Mouse (Mus musculus): ENCODE data around the gene Map3k5. TPM values are rescaled to one million over a fixed set of nuclear protein-coding genes. Genes with fewer than 3 reads are reported as not detected.

Map3k5 gene
- polyA plus RNA-seq, 1 experiment from 2014 or later: 1.4 TPM

DNA sequence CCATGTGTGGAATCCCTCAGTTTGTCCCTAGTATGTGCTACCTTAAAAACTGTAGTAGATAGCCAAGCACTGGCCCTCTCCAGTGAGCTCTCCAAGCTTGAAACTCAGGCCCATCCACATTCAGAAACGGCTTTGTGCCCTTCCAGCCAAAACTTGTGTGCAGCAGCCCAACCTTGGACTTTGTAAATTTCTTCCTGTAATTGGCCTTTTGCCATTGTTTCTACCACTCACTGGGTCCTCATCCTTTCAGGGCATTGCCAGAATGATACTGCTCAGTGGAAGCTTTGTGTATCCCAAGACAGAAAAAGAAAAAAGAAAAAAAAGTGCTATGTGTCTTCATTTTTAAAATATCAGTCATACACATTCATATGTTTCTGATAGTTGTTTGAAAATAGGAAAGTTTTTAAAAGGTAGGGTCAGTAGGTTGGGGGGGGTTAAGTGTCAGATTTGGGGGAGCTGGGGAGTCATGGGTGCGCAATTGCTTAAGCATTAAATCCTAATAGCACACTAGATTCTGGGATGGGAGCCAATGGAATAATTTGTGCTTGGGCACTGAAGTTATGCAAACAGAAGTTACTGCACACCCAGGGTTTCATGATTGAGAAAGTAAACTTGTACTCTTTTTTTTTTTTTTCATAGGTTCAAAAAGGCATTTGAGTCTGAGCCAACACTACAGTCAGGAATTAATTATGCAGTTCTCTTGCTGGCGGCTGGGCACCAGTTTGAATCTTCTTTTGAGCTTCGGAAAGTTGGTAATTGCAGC, 111.6 kb downstream of the Map3k5 start:
- peak; percentile 22 for DNase-seq
- H3K27me3 ChIP-seq (ENCODE audit: insufficient read depth, low read length): no peaks in the 10 kb centered on the region
- TF ChIP-seq CTCF (IDR thresholded peaks at IDR 0.05; ENCODE audit: low read depth) (no peak), EP300 (IDR thresholded peaks at IDR 0.05; ENCODE audit: low read depth) (peak; percentile 37; the same call in 1 of the 2 replicates)
- no peak overlapping the region for H3K4me3 ChIP-seq (ENCODE audit: low read depth, low read length)
- H3K9ac ChIP-seq (replicated peaks): no peak overlapping the region
- WGBS (ENCODE audit: insufficient replicate concordance): 61% methylated on average over 4 of the region's 4 CpGs
- peaks cover 3% of the 10 kb centered on the region; the same call in 1 of the 2 replicates for H3K4me1 ChIP-seq (ENCODE audit: insufficient read depth)
- peak; percentile 88 for ATAC-seq
- no peaks in the 10 kb centered on the region for H3K9me3 ChIP-seq (ENCODE audit: low read length)
- H3K36me3 ChIP-seq (replicated peaks; ENCODE audit: insufficient read depth, low read length): no peaks in the 10 kb centered on the region
- peak overlapping the region; percentile 22; the same call in 1 of the 2 replicates for H3K4me2 ChIP-seq (ENCODE audit: low read depth, low read length)
- peak overlapping the region; percentile 64 for H3K27ac ChIP-seq (ENCODE audit: low read depth)

DNA sequence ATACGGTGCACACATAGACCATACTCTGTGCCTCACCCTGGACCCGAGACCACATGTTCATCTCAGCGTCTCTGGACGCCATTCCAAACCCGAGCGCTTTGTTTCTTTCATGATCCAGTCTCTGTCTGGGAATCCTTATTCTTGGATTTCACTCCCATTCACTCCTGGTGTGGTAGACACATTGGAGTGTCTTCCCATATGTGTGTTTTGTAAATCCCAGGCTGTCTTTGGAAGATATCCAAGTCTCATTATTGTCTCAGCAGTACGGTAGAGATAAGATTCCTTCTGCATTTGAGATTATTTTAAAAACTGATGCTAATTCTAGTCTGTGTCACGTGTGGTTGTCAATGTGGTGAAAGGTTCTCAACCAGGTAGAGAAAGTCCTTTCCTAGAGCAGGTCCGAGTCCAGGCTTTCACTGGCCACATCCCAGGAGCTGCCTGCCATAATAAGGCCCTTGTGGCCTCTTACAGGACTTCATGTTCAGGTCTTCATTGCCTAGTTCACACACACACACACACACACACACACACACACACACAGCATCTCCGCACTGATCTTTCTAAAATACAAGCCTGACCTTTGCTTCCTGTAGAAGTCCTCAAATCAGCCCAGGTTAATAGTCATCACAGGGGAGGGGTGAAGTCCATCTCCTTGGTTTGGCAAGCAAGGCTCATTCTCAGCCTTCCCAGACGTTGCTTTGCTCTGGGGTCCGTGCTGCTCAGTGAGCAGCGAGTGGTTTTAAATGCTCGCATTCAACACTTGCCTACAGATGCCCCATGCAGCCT, 122.8 kb downstream of the Map3k5 start:
- H3K27me3 ChIP-seq (ENCODE audit: insufficient read depth, low read length): no peaks in the 10 kb centered on the region
- peaks cover 15% of the 10 kb centered on the region; the same call in 1 of the 2 replicates for H3K36me3 ChIP-seq (replicated peaks; ENCODE audit: insufficient read depth, low read length)
- 85% methylated on average over 14 of the region's 14 CpGs for WGBS (ENCODE audit: insufficient replicate concordance)
- H3K27ac ChIP-seq (ENCODE audit: low read depth): no peak overlapping the region
- H3K4me1 ChIP-seq (ENCODE audit: insufficient read depth): 0 out of 2 replicates have a peak, but pooled peaks cover 4% of the 10 kb centered on the region
- H3K4me2 ChIP-seq (ENCODE audit: low read depth, low read length): no peak overlapping the region
- ATAC-seq (no peak), DNase-seq (no peak)
- no peak overlapping the region for H3K4me3 ChIP-seq (ENCODE audit: low read depth, low read length)
- no peak for TF ChIP-seq EP300 (IDR thresholded peaks at IDR 0.05; ENCODE audit: low read depth)
- no peak for TF ChIP-seq CTCF (IDR thresholded peaks at IDR 0.05; ENCODE audit: low read depth)
- H3K9me3 ChIP-seq (ENCODE audit: low read length): no peaks in the 10 kb centered on the region
- H3K9ac ChIP-seq (replicated peaks): no peak overlapping the region

DNA sequence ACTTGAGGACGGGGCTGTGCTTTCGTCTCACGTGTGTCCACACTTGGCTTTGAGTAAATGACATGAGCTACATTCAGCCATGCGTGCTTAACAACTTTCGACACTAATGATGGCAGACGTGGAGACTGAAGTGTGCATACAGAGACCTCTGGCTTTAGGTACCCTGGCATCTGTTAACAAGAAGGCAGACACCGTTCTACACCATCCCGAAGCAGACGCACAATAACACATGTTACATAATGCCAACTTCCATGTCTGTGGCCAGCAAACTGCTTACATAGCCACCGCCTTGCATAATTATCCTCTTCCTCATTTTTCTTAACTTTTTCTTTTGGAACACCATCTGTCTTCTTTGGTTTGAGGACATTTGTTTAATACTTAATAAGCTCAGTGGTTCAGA, 123.8 kb downstream of the Map3k5 start:
- Histone ChIP-seq H3K9me3 (ENCODE audit: low read length) (no peaks in the 10 kb centered on the region), H3K27ac (ENCODE audit: low read depth) (peak overlapping the region; percentile 16; the same call in 1 of the 2 replicates), H3K27me3 (ENCODE audit: insufficient read depth, low read length) (no peaks in the 10 kb centered on the region), H3K4me3 (ENCODE audit: low read depth, low read length) (no peak overlapping the region), H3K9ac (replicated peaks) (no peak overlapping the region), H3K4me1 (ENCODE audit: insufficient read depth) (0 out of 2 replicates have a peak, but pooled peaks cover 4% of the 10 kb centered on the region), H3K4me2 (ENCODE audit: low read depth, low read length) (no peak overlapping the region), H3K36me3 (replicated peaks; ENCODE audit: insufficient read depth, low read length) (peaks cover 15% of the 10 kb centered on the region)
- no peak for ATAC-seq
- no peak for DNase-seq
- 64% methylated on average over 10 of the region's 10 CpGs for WGBS (ENCODE audit: insufficient replicate concordance)
- TF ChIP-seq EP300 (IDR thresholded peaks at IDR 0.05; ENCODE audit: low read depth): no peak
- no peak for TF ChIP-seq CTCF (IDR thresholded peaks at IDR 0.05; ENCODE audit: low read depth)

DNA sequence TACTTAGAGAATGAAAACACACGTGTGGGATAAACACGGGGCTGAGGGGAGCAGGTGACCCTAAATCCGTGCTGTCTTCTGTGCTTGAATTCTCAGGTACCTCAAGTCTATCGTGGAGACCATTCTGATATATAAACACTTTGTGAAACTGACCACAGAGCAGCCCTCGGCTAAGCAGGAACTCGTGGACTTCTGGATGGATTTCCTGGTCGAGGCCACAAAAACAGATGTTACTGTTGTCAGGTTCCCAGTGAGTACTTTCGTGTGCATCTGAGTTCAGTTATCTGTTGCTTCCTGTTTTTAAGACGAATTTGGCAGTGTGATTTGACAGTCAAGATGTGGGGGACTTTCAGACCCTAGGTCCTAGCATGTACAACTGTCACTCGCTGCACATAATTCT, 124.6 kb downstream of the Map3k5 start:
- DNase-seq: no peak
- WGBS (ENCODE audit: insufficient replicate concordance): 33% methylated on average over 10 of the region's 10 CpGs
- peaks cover 15% of the 10 kb centered on the region for H3K36me3 ChIP-seq (replicated peaks; ENCODE audit: insufficient read depth, low read length)
- 0 out of 2 replicates have a peak, but pooled peaks cover 4% of the 10 kb centered on the region for H3K4me1 ChIP-seq (ENCODE audit: insufficient read depth)
- H3K4me3 ChIP-seq (ENCODE audit: low read depth, low read length): no peak overlapping the region
- H3K9ac ChIP-seq (replicated peaks): no peak overlapping the region
- H3K9me3 ChIP-seq (ENCODE audit: low read length): no peaks in the 10 kb centered on the region
- peak overlapping the region; percentile 77 for H3K27ac ChIP-seq (ENCODE audit: low read depth)
- 0 out of 2 replicates have a peak, but pooled peaks have one; percentile 15 for ATAC-seq
- H3K27me3 ChIP-seq (ENCODE audit: insufficient read depth, low read length): no peaks in the 10 kb centered on the region
- no peak overlapping the region for H3K4me2 ChIP-seq (ENCODE audit: low read depth, low read length)
- no peak for TF ChIP-seq EP300 (IDR thresholded peaks at IDR 0.05; ENCODE audit: low read depth)
- no peak for TF ChIP-seq CTCF (IDR thresholded peaks at IDR 0.05; ENCODE audit: low read depth)

DNA sequence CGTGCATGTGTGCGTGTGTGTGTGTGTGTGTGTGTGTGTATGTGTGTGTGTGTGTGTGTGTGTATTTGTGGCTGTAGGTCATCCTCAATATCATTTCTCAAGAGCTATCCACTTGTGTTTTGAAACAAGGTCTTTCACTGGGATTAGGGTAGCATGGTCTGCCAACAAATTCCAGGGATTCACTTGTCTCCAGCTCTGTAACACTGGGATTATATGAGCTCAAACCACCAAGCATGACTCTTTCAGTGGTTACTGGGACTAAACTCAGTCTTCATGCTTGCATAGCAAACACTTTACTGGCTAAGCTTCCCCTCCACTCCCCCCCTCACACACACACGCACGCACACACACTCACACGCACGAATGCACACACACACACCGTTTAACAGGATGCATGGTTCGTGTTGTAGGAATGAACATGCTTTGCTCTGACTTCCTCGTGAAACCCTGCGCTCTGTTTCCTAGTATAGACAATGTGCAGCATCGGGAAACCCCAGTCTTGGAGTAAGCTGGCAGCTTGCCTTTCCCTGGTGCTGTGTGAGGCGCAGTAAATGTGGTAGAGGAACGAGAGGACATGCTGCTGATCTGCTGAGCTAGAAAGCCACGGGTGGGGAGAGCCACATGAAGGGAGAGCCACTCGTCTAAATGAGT, 126.2 kb downstream of the Map3k5 start:
- no peak overlapping the region for H3K9ac ChIP-seq (replicated peaks)
- H3K4me3 ChIP-seq (ENCODE audit: low read depth, low read length): no peak overlapping the region
- ATAC-seq (no peak), DNase-seq (no peak)
- H3K9me3 ChIP-seq (ENCODE audit: low read length): no peaks in the 10 kb centered on the region
- H3K4me2 ChIP-seq (ENCODE audit: low read depth, low read length): no peak overlapping the region
- no peak overlapping the region for H3K27ac ChIP-seq (ENCODE audit: low read depth)
- TF ChIP-seq EP300 (IDR thresholded peaks at IDR 0.05; ENCODE audit: low read depth): no peak
- TF ChIP-seq CTCF (IDR thresholded peaks at IDR 0.05; ENCODE audit: low read depth): no peak
- 0 out of 2 replicates have a peak, but pooled peaks cover 4% of the 10 kb centered on the region for H3K4me1 ChIP-seq (ENCODE audit: insufficient read depth)
- no peaks in the 10 kb centered on the region for H3K27me3 ChIP-seq (ENCODE audit: insufficient read depth, low read length)
- peaks cover 15% of the 10 kb centered on the region for H3K36me3 ChIP-seq (replicated peaks; ENCODE audit: insufficient read depth, low read length)
- 61% methylated on average over 15 of the region's 15 CpGs for WGBS (ENCODE audit: insufficient replicate concordance)
